Mouse (Mus musculus) bone marrow macrophage, adult 2 months (primary cell): ENCODE data around the gene Ezh1.

Source experiments
- CTCF ChIP-seq: IDR thresholded peaks from 2 replicates; pipeline ENCODE4 v1.5.1; 2012; ENCODE audit warnings: low read depth, mild to moderate bottlenecking, low read length, moderate library complexity
- POLR2A ChIP-seq: IDR thresholded peaks from 2 replicates; pipeline ENCODE4 v1.6.1; 2012; ENCODE audit warnings: mild to moderate bottlenecking, low read depth, low read length, borderline replicate concordance

DNA sequence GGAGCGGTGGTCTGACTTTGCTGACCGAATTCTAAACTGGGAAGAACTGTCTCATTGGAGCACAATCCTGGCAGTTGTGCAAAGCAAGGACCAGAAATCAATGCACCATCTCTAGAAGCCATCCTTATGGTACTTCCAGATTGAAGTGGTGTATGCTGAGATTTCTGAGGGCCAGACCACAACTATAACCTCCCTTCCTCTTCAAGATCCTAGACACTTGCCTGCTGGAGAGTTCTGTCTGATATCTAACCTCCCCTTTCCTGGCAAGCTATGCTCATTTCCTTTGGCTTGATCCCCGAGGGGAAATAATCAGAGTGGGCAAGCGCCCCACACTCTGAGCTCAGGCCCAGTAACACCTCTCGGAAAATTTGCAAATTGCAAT lies 53.8 kb downstream of the Ezh1 start:
- TF ChIP-seq CTCF (no peak), POLR2A (no peak)
